Mouse (Mus musculus) kidney, postnatal 0 days (tissue): ENCODE results near the gene Spc24. TPM values are rescaled to one million over a fixed set of nuclear protein-coding genes. Genes with fewer than 3 reads are reported as not detected.

ENCODE experiments used
- ATAC-seq: fragments of 200-750 bp; cut with Nextera tagmentation; replicated peaks from 2 replicates; pipeline ENCODE4 v1.8.0; 2017; ENCODE audit warnings: low read depth, moderate number of reproducible peaks, moderate TSS enrichment, moderate library complexity; ENCODE audit not compliant: low FRiP score
- DNase-seq: peaks from one replicate; pipeline ENCODE4 v3.0.0-alpha.2; 2016; ENCODE audit warnings: low spot score
- H3K27ac ChIP-seq: fragments of 300-500 bp; sonication (generic); 2 replicates; pipeline ENCODE4 v1.5.1; 2014; ENCODE audit warnings: mild to moderate bottlenecking
- H3K27me3 ChIP-seq: fragments of 300-500 bp; sonication (generic); 2 replicates; pipeline ENCODE4 v1.6.1; 2014; ENCODE audit warnings: low read length, mixed read lengths; ENCODE audit not compliant: insufficient read depth
- H3K36me3 ChIP-seq: fragments of 300-500 bp; sonication (generic); 2 replicates; pipeline ENCODE4 v1.6.1; 2014; ENCODE audit warnings: low read length, mixed read lengths; ENCODE audit not compliant: insufficient read depth
- H3K4me1 ChIP-seq: fragments of 300-500 bp; sonication (generic); replicated peaks from 2 replicates; pipeline ENCODE4 v1.6.1; 2014; ENCODE audit warnings: antibody characterized with exemption, low read length, mixed read lengths; ENCODE audit not compliant: insufficient read depth
- H3K4me2 ChIP-seq: fragments of 300-500 bp; sonication (generic); 2 replicates; pipeline ENCODE4 v1.6.1; 2014; ENCODE audit warnings: mild to moderate bottlenecking, low read length, moderate library complexity, mixed read lengths
- H3K4me3 ChIP-seq: fragments of 300-500 bp; sonication (generic); replicated peaks from 2 replicates; pipeline ENCODE4 v1.5.1; 2014; ENCODE audit warnings: low read depth, low read length
- H3K9ac ChIP-seq: fragments of 300-500 bp; sonication (generic); 2 replicates; pipeline ENCODE4 v1.6.1; 2014; ENCODE audit warnings: low read depth, low read length
- H3K9me3 ChIP-seq: fragments of 300-500 bp; sonication (generic); replicated peaks from 2 replicates; pipeline ENCODE4 v1.6.1; 2016; ENCODE audit warnings: low read length, inconsistent platforms, mixed read lengths
- CTCF ChIP-seq: IDR thresholded peaks from 2 replicates; pipeline ENCODE4 v1.5.1; 2016; ENCODE audit warnings: antibody characterized with exemption, low read depth, mild to moderate bottlenecking, moderate library complexity
- WGBS: fragments of 180-500 bp; shearing (Covaris S2); extraction: QIAGEN DNeasy Blood & Tissue Kit; methylation state at CpG from one replicate; pipeline ENCODE4 v1.1.7; 2014; 5-methylcytosine and 5-hydroxymethylcytosine counted together
- polyA plus RNA-seq: library from polyadenylated mRNA; unstranded; fragments of >200 nt; fragmentation: Nextera tagmentation; extraction: Ambion mirVana; gene quantifications from 2 replicates; pipeline ENCODE4 v1.2.1, GENCODE M21; 2015

Spc24 gene
- polyA plus RNA-seq, 1 experiment from 2014 or later = 55.1 TPM

- Histone ChIP-seq H3K9ac (no peak overlapping the region), H3K27ac (no peak overlapping the region), H3K9me3 (no peaks in the 10 kb centered on the region), H3K36me3 (peaks cover 79% of the 10 kb centered on the region), H3K4me1 (no peaks in the 10 kb centered on the region), H3K4me3 (no peak overlapping the region), H3K27me3 (no peaks in the 10 kb centered on the region), H3K4me2 (no peak overlapping the region)
- no peak for DNase-seq
- no peak for ATAC-seq
- WGBS = 96% methylated on average over 11 of the region's 11 CpGs
- TF ChIP-seq CTCF = no peak
Observed at GRCm38 (mm10) chr9:21741514-21741913, 18.6 kb downstream of the Spc24 start.

DNA sequence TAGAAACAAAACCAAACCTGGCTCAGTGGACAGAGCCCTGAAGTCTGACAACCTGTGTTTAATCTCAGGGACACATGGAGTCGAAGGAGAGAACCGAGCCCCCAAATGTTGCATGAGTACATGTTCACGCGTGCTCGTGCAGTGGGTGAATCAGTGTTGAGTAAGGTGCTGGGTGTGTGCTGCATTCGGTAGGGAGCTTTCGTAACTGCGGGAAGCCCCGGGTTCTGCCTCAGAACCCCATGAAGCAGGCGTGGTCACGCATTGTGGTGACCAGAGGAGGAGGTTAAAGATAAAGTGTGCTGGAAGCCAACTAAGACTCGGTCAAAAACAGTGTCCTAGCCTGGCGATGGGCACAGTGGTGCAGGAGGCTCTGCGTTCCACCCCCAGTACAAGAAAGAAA lies 19.7 kb downstream of the Spc24 start:
- Histone ChIP-seq H3K9me3 (no peaks in the 10 kb centered on the region), H3K27ac (no peak overlapping the region), H3K27me3 (no peaks in the 10 kb centered on the region), H3K4me2 (no peak overlapping the region), H3K4me3 (no peak overlapping the region), H3K4me1 (no peaks in the 10 kb centered on the region), H3K36me3 (peaks cover 74% of the 10 kb centered on the region), H3K9ac (no peak overlapping the region)
- no peak for TF ChIP-seq CTCF
- DNase-seq (no peak), ATAC-seq (no peak)
- WGBS = 93% methylated on average over 14 of the region's 14 CpGs

DNA sequence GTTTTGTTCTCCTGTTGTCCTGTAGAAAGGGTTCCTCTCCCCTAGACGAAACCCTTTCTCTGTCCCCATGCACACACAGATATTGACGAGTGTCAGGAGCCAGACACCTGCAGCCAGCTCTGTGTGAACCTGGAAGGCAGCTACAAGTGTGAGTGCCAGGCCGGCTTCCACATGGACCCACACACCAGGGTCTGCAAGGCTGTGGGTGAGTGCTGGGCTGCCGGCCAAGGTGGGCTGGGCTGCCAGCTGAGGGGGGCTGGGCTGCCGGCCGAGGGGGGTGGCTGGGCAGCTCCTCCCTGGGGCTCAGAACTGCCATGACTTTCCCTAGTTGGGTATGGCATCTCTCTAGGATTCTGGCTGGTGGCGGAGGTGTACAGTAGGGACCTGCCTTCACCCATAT lies 21.3 kb downstream of the Spc24 start:
- H3K27ac ChIP-seq = no peak overlapping the region
- no peak for ATAC-seq
- no peak overlapping the region for H3K4me2 ChIP-seq
- no peak for TF ChIP-seq CTCF
- peaks cover 73% of the 10 kb centered on the region for H3K36me3 ChIP-seq
- H3K9me3 ChIP-seq = no peaks in the 10 kb centered on the region
- H3K27me3 ChIP-seq = no peaks in the 10 kb centered on the region
- no peaks in the 10 kb centered on the region for H3K4me1 ChIP-seq
- no peak overlapping the region for H3K9ac ChIP-seq
- no peak overlapping the region for H3K4me3 ChIP-seq
- 90% methylated on average over 7 of the region's 7 CpGs for WGBS
- DNase-seq = no peak

- no peak for DNase-seq
- ATAC-seq = 0 out of 2 replicates have a peak, but pooled peaks have one; percentile 9
- Histone ChIP-seq H3K4me3 (no peak overlapping the region), H3K36me3 (peaks cover 77% of the 10 kb centered on the region), H3K9ac (no peak overlapping the region), H3K27ac (no peak overlapping the region), H3K4me2 (no peak overlapping the region), H3K4me1 (no peaks in the 10 kb centered on the region), H3K27me3 (no peaks in the 10 kb centered on the region), H3K9me3 (no peaks in the 10 kb centered on the region)
- 92% methylated on average over 10 of the region's 10 CpGs for WGBS
- no peak for TF ChIP-seq CTCF
Observed at GRCm38 (mm10) chr9:21737188-21737587, 22.9 kb downstream of the Spc24 start.

GRCm38 (mm10) chr9:21736580-21736979 lies 23.5 kb downstream of the Spc24 start:
- WGBS = 45% methylated on average over 3 of the region's 3 CpGs
- Histone ChIP-seq H3K4me2 (no peak overlapping the region), H3K4me3 (no peak overlapping the region), H3K27ac (no peak overlapping the region), H3K36me3 (peaks cover 72% of the 10 kb centered on the region), H3K27me3 (no peaks in the 10 kb centered on the region), H3K4me1 (no peaks in the 10 kb centered on the region), H3K9me3 (no peaks in the 10 kb centered on the region), H3K9ac (no peak overlapping the region)
- ATAC-seq = peak; percentile 38; the same call in 1 of the 2 replicates
- no peak for DNase-seq
- TF ChIP-seq CTCF = no peak

GRCm38 (mm10) chr9:21735126-21735525 lies 25.0 kb downstream of the Spc24 start:
- H3K4me3 ChIP-seq = no peak overlapping the region
- WGBS = 85% methylated on average over 14 of the region's 14 CpGs
- no peak for TF ChIP-seq CTCF
- no peak overlapping the region for H3K4me2 ChIP-seq
- no peak for ATAC-seq
- no peaks in the 10 kb centered on the region for H3K4me1 ChIP-seq
- H3K9ac ChIP-seq = no peak overlapping the region
- H3K27me3 ChIP-seq = no peaks in the 10 kb centered on the region
- H3K27ac ChIP-seq = no peak overlapping the region
- H3K9me3 ChIP-seq = no peaks in the 10 kb centered on the region
- H3K36me3 ChIP-seq = peaks cover 64% of the 10 kb centered on the region
- DNase-seq = no peak

- ATAC-seq (no peak), DNase-seq (no peak)
- Histone ChIP-seq H3K9me3 (no peaks in the 10 kb centered on the region), H3K4me1 (0 out of 2 replicates have a peak, but pooled peaks cover 3% of the 10 kb centered on the region), H3K4me3 (no peak overlapping the region), H3K27me3 (no peaks in the 10 kb centered on the region), H3K36me3 (peaks cover 53% of the 10 kb centered on the region), H3K9ac (no peak overlapping the region), H3K27ac (no peak overlapping the region), H3K4me2 (no peak overlapping the region)
- 95% methylated on average over 7 of the region's 7 CpGs for WGBS
- TF ChIP-seq CTCF = no peak
Observed at GRCm38 (mm10) chr9:21733989-21734388, 26.1 kb downstream of the Spc24 start.
